Mouse (Mus musculus): Measurements from ENCODE around the gene Rpgrip1.

Rpgrip1 gene

GRCm38 (mm10) chr14:52118823-52119608, 8.5 kb downstream of the Rpgrip1 start:
- DNase-seq (ENCODE audit: low spot score) = peak; percentile 66

- DNase-seq (ENCODE audit: low spot score) = no peak
Observed at GRCm38 (mm10) chr14:52120169-52120568, 9.7 kb downstream of the Rpgrip1 start.

GRCm38 (mm10) chr14:52123918-52124317, 13.4 kb downstream of the Rpgrip1 start:
- peak; percentile 75 for DNase-seq (ENCODE audit: low spot score)

DNA sequence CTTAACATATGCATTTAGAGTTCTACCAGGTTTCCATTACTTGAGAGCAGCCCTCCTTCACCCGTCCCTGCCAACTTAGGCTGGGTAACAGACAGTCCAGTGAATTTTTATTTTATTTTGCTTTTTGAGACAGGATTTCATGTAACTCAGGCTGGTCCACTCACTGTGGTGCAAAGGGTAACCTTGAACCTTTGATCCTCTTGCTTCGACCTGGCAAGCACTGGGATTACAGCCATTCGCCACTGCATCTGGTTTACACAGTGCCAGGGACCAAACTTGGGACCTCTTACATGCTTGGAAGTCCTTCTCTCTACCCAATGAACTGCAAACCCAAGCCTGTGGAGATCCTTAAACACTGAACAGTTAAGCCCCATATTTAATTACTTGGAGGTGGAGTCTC, 14.1 kb downstream of the Rpgrip1 start:
- no peak for DNase-seq (ENCODE audit: low spot score)

DNA sequence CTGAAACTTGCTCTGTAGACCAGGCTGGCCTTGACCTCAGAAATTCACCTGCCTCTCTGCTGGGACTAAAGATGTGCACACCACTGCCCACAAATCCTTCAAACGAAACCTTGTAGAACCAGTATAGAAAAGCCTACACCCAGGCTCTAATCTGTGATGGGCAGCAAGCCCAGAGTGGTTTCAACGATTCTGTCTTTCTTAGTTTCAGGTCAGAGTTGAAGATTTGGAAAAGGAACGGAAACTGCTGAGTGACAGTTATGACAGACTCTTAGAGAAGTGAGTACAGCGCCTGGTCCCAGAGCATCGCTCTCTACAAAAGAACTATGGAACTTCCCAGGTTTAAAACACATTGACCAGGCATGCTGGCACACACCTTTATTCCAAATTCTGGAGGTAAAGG, 23.1 kb downstream of the Rpgrip1 start:
- DNase-seq (ENCODE audit: low spot score) = no peak

DNA sequence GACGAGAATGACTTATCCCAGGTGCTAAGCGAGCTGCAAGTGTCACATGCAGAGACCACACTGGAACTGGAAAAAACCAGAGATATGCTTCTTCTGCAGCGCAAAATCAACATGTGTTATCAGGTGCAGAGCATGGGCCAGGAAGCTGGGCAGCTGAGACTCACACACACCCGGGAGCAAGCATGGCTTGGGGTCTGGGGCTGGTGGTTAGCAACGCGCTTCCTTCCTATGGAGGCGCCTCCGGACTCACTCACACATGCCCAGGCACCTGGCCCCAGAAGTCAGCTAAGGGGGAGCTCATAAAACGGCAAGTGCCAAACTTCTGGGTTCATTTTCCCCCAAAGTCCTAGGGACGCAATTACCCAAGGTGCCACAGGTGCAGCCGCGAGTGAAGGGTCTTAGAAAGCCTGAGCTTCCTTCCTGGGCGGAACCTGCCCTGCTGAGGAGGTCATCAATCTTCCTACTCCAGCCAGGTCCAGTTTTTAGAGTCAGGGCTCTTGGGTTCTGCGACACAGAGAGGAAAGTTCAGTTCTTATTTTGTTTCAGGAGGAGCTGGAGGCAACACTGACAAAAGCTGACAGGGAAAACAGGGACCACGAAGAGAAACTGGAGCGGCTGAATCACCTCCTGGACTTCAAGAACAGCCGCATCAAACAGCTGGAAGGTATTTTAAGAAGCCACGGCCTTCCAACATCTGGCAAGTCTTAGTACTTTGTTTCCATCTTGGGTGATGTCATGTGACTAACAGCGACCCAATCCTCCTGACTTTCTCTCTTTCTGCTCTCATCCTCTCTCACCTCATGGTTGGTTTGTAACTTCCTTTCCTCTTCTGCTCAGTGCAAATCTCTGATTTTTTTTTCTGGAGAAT, 30.3 kb downstream of the Rpgrip1 start:
- DNase-seq (ENCODE audit: low spot score) = no peak

- DNase-seq (ENCODE audit: low spot score) = no peak
Observed at GRCm38 (mm10) chr14:52141445-52142127, 31.1 kb downstream of the Rpgrip1 start.

DNA sequence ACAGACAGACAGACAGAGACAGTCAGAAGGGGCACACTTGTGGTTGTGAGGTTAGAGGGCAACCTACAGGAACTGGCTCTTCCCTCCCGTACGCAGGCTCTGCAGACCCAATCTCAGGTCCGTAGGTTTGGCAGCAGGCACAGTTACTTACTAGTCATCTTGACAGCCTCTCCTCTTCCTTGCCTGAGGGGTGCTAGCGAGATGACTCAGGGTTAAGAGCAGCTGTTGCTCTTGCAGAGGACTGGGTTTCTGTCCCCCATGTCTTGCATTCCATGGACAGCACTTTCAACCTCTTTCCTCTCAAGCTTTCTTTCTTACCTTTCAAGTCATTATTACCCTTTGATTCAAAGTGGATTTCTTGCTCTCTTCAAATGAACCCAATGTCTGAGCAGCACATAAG, 33.7 kb downstream of the Rpgrip1 start:
- DNase-seq (ENCODE audit: low spot score) = no peak

DNA sequence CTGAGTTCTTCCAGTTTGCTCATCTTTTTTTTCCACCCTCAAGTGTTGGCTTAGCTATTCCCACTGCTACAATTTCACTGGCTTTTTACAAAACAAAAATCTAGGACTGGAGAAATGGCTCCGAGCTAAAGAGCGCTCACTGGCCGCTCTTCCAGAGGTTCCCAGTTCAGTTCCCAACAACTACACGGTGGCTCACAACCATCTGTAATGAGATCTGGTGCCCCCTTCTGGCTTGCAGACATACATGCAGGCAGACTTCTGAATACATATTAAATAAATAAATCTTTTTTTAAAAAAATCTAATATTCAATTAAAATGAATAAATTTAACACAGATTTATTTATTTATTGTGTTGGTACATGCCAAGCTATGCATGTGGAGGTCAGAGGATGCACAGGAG, 36.0 kb downstream of the Rpgrip1 start:
- no peak for DNase-seq (ENCODE audit: low spot score)

DNA sequence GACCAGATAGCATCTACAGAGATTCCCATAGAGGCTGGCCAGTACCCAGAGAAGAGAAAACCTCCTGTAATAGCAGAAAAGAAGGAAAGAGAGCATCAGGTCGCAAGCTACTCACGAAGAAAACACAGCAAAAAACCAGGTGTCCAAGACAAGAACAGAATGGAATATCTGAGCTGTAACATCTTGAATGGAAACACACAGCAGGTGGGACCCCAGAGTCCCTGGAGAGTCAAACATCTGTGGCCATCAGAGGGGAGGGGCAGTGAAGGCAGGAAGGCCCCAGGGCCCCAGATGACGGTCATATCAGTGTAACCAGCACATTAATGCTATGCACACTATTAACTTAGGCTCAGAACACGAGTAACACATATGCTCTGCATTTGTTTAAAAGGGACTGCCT, 39.4 kb downstream of the Rpgrip1 start:
- no peak for DNase-seq (ENCODE audit: low spot score)

DNA sequence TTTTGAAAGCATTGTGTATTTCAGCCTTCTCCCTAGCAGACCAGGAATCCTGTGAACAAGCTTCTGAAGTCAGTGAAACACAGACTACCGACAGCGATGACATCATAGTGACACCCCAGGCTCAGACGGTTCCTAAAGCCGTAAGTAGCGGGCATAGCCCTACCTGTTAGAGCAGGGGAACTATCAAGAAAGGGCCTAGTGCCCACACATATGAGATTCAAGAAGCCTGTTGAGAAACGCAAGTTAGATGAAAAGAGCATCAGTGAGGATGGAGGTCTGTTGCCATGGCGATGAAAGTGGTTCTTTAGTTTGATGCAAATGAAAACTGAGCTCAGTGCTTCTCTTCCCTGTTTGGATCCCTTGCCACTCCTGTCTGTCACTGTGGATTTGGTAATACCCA, 41.7 kb downstream of the Rpgrip1 start:
- DNase-seq (ENCODE audit: low spot score) = no peak

DNA sequence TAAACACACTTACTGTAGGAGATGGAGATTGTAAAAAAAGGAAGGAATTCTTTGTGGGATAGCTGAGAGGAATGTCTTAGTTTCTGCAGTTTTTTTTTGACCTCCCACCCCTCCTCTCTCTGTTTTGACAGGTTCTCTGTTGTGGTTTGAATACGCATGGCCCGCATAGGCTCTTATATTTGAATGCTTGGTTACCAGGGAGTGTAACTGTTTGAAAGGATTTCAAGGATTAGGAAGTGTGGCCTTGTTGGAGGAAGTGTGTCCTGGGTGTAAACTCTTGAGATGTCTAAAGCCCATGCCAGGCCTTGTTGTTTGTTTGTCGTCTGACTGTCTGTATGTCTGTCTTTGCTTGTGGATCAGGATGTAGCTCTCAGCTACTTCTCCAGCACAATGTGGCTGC, 42.1 kb downstream of the Rpgrip1 start:
- DNase-seq (ENCODE audit: low spot score) = no peak

- no peak for DNase-seq (ENCODE audit: low spot score)
Observed at GRCm38 (mm10) chr14:52155008-52155407, 44.5 kb downstream of the Rpgrip1 start.

GRCm38 (mm10) chr14:52160911-52161310, 50.4 kb downstream of the Rpgrip1 start:
- no peak for DNase-seq (ENCODE audit: low spot score)

GRCm38 (mm10) chr14:52166571-52166970, 56.1 kb downstream of the Rpgrip1 start:
- DNase-seq (ENCODE audit: low spot score) = no peak

- DNase-seq (ENCODE audit: low spot score) = no peak
Observed at GRCm38 (mm10) chr14:52188788-52189187, 78.3 kb downstream of the Rpgrip1 start.

DNA sequence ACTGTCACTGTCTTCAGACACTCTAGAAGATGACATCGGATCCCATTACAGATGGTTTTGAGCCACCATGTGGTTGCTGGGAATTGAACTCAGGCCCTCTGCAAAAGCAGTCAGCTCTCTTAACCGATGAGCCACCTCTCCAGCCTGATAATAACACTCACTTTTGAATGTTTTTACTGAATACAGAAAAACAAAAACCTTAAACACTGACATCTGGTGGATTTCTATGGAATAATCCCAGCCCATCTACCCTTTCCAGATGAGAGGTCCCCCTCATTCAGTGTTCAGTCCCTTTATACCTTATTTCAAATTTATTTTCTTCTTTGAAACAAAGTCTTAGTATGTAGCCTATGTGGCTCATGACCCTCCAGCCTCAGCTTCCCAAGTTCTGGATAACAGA, 79.0 kb downstream of the Rpgrip1 start:
- DNase-seq (ENCODE audit: low spot score) = no peak

- peak; percentile 26 for DNase-seq (ENCODE audit: low spot score)
Observed at GRCm38 (mm10) chr14:52190740-52191359, 80.3 kb downstream of the Rpgrip1 start.

DNA sequence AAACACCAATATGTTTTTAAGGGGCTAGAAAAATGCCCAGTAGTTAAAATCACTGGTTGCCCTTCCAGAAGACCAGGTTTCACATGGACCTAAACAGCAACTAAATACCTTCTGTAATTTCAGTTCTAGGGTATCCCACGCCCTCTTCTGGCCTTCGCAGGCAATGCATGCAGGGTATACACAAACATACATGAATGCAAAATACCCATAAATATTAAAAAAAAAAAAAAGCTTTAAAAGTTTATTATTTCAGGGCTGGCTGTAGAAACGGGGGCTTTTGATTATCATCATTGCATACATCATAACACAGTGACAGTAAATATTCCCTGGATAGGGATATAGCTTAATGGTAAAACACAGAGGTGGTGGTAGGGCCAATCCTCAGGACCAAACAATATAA, 85.2 kb downstream of the Rpgrip1 start:
- DNase-seq (ENCODE audit: low spot score) = peak; percentile 46

GRCm38 (mm10) chr14:52196230-52197155, 86.0 kb downstream of the Rpgrip1 start:
- DNase-seq (ENCODE audit: low spot score) = peak; percentile 12

Measured in urinary bladder, postnatal 14 days (tissue).